Mouse (Mus musculus) kidney, adult 2 months (tissue): ENCODE measurements around the gene Tubb4a.

Experiments
- CTCF ChIP-seq: fragments of 200-500 bp; conservative IDR thresholded peaks from 2 replicates; pipeline ENCODE4 v1.5.1; 2011; ENCODE audit warnings: low read depth, mild to moderate bottlenecking, control low read depth, low read length, moderate library complexity, mixed read lengths; ENCODE audit not compliant: insufficient read depth, insufficient read length
- POLR2A ChIP-seq: fragments of 200-500 bp; IDR thresholded peaks from one replicate; pipeline ENCODE4 v1.6.1; 2011; ENCODE audit warnings: low read depth, low read length, control low read depth

DNA sequence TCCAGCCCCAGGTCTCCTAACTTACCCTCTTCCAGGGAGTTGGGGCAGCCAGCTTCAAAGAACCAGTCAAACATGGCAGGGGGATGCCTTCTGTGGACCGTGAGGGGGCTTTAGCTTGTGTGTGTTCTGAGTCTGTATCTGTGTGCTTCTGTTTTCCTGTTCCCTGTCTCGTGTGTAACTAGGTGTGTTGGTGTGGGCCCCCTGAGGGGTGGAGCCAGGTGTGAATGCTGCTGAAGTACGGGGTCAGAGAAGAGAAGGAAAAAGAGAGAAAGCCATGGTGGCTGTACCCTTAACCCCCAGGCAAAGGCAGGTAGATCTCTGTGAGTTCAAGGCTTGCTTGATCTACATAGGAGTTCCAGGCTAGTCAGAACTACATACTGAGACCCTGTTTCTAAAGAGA lies 10.7 kb downstream of the Tubb4a start:
- TF ChIP-seq CTCF (no peak), POLR2A (no peak)
